Mouse (Mus musculus): Measurements from ENCODE around the gene Fam78a. TPM values are rescaled to one million over a fixed set of nuclear protein-coding genes. Genes with fewer than 3 reads are reported as not detected.

Gene Fam78a
- 10 to 100 TPM in 1 of 2 experiments, 1 to 10 TPM in 1; 9.5 to 20.5 TPM for total RNA-seq (2021)
- long read RNA-seq, experiment 1, full-length matches to known transcripts, result 3 of 10 reads
- long read RNA-seq, experiment 1, partial matches to known transcripts, result 1 of 10 reads
- long read RNA-seq, experiment 1, other reads (novel, unspliced or antisense), result 6 of 10 reads
- long read RNA-seq, experiment 2, full-length matches to known transcripts, result 1 of 17 reads
- long read RNA-seq, experiment 2, partial matches to known transcripts, result 5 of 17 reads
- long read RNA-seq, experiment 2, other reads (novel, unspliced or antisense), result 11 of 17 reads

DNA sequence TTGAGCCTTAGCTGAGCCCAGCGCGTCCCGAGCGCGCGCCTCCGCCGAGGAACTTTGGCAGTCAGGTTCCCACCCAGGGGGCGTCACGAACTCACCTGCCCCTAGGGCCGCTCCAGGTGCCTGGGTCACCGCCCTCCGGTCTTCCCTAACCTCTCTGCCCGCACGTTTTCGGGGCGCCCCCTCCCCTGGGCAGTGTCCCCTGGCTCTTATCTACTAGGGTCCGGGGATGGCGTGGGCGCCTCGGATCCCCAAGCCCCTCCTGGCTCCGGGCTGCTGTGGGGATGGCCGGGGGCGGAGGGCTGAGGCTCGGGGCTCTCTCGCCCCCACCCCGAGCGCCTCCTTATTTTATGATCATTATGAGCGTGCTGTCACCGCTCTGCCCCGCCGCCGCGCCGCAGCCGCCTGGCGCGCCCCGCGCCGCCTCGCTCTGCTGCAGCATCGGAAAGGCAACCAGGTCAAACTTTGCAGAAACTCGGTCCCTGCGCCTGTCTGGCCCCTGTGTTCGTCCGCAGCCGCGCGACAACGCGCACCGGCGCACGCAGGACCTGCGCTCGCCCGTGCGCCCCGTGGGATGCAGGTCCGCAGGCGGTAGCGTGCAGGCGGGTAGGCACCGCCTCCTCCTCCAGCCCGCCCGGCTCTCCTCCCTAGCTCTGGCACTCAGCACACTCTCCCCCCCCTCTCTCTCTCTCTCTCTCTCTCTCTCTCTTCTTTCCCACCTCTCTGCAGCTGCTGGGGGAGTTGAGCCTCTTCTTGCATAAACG lies at the start of gene Fam78a:
Gene Fam78a (minus strand): TSS at position 747 of the 761 bp plus-strand sequence.
- intact Hi-C loops (cut with DNase I; ENCODE audit: low total_unique reads), result no loop called here
- DNase-seq, result peak; percentile 38

DNA sequence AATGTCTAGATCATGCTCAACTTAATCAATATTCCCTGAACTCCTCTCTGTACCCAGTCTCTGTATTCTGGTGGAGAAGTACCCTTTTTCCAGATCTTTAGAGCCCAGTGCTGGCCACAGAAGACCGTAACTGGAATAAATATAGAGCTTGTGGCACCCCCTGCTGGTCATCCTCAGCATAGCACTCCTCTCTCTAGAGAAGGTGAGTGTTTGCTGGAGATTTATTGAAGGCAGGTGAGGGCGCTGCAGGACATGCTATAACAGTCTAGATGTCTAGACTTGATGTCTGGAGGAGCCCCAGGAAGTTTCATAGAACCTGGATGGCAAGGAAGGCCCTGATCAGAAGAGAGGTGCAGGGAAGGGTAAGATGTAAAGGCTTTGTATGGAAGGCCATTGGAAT lies 49.4 kb upstream of the Fam78a start:
- intact Hi-C loops (cut with DNase I; ENCODE audit: low total_unique reads), result loop anchor here (5.0 kb wide), 2 partner anchors 47 to 92 kb away; no protein-coding TSS in a partner anchor
- peak; percentile 83 for DNase-seq

DNA sequence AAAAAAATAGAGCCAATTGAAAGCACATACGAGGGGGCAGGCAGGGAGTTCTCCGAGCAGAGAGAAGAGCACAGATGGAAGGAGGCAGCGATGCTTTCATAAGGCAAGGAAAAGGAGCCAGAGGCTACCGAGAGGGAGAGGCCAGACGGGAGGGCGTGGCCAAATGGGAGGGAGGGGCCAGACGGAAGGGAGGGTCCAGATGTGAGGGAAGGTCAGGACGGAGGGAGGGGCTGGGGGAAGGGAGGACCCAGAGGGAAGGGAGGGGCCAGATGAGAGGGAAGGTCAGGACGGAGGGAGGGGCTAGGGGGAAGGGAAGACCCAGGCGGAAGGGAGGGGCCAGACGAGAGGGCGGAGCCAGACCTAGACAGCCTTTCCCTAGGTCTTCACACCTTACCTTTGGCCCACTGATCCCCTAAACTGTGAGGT lies 47.9 kb upstream of the Fam78a start:
- peak; percentile 76 for DNase-seq
- intact Hi-C loops (cut with DNase I; ENCODE audit: low total_unique reads), result loop anchor here (5.0 kb wide), 2 partner anchors 45 to 90 kb away; no protein-coding TSS in a partner anchor

DNA sequence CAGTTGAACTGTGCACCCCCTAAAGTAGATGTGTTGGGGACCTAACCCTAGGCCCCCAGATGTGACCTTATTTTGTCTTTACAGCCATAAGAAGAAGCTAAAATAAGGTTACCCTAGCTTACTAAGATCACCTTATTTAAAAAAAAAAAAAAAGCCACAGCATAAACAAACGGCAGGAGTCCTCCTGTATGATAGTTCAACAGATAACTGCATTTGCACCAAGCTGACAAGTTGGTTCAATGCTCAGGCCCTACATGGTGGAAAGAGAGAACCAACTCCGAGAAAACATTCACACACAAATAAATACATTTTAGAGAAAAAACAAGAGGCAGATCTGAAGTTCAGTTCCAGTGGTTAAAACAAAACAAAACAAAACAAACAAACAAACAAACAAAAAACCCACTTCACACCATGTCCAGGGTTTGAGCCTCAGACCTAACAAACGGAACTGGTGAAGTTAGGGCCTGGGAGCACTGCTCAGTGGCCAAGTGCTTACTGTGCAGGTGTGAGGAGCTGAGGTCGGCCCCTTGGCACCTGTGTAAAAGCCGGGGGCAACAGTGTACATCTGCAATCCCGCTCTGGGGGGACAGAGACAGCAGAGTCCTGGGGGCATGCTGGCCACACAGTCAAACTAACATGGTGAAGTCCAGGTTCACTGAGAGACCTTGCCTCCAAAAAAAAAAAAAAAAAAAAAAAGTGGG lies 47.4 kb upstream of the Fam78a start:
- no peak for DNase-seq
- intact Hi-C loops (cut with DNase I; ENCODE audit: low total_unique reads), result loop anchor here (5.0 kb wide), 2 partner anchors 45 to 90 kb away; no protein-coding TSS in a partner anchor

DNA sequence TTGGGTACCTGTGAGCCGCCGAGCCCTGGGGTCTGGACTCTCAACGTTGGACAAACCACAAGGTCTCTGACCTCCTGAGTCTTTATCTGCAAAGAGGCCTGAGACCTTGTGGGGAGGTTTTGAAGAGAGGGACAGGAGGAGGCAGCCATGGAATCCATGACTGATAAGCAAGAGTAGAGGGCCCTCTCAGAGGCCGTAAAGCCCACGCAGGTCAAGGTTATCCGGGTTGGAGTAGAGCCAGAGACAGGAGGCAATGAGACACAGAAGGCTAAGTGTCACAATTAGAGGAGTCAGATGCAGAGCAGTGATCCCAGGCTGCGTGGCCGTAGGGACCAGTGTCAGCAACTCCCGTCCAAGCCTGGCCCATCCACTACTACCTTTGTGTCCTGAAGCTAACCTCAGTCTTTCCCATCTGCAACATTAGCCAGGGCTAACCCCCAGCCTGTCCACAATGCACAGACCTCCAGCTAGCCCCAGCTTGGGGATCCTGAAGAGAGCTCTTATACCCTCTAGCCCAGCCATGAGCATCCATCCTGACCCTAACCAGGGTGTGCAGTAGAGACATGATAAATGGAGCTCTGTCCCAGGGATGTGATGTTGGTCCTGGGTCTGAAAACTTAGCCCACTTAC lies 46.7 kb upstream of the Fam78a start:
- intact Hi-C loops (cut with DNase I; ENCODE audit: low total_unique reads), result loop anchor here (5.0 kb wide), 2 partner anchors 44 to 89 kb away; no protein-coding TSS in a partner anchor
- DNase-seq, result no peak

DNA sequence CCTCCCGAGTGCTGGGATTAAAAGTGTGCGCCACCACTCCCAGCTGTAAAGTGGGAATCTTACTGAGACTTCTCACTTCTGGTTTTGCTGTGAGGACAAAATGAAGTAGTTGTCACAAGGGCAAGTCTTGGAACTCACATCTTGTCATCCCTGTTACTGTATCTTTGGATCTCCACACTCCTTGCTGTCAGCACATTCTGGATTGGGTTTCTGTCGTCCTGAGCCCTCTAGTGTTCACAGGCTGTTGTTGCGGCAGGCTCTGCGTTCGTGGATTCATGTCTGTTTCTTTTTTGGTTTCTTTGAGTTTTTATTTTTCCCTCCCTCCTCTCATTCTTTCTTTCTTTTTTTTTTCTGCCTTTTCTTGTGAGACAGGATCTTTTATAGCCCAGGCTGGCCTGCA lies 45.8 kb upstream of the Fam78a start:
- intact Hi-C loops (cut with DNase I; ENCODE audit: low total_unique reads), result loop anchor here (5.0 kb wide), 2 partner anchors 43 to 88 kb away; no protein-coding TSS in a partner anchor
- DNase-seq, result peak; percentile 59

DNA sequence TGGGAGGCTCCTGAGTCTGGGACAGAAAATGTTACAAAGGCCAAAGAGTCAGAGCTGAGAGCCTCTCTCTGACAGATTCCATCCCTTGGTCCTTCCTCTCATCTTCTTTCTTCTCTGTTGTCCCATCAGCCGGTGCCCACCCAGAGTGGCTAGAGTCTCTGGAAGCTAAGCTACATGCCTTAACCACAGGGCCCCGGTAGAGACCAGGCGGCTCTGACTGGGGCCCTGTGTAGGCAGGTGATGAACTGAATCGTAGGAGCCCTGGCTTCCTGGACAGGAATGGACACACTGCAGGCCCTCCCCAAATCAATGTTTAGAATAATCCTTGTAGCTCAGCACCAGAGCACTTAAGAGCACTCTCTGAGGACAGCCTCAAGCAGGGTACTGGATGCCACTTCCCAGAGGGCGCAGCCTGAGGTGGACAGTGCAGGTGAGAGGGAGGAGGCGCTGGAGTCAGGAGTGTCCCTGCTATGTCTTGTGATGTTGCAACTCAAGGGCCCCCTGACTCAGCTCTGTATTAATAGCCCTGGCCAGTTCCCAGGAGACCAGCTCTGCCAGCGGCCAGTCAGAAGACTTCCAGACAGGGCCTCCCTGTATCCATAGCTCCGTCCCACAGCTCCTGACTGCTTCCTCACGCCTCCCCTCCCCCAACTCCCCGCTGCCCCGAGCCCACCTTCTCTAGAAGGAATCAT lies 44.9 kb upstream of the Fam78a start:
- peak; percentile 78 for DNase-seq
- intact Hi-C loops (cut with DNase I; ENCODE audit: low total_unique reads), result loop anchor here (5.0 kb wide), 2 partner anchors 42 to 87 kb away; no protein-coding TSS in a partner anchor

DNA sequence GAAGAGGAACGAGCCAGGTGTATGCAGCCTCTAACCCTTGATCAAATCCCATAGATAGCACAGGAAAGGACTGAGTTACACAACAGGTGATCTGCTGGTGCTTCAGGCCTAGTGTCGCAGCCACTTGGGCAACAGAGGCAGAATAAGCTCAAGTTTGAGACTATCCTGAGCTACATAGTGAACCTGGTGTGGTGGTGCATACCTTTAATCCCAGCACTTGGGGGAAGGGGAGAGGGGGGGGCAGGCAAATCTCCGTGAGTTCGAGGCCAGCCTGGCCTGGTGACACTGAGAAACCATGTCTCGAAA lies 43.8 kb upstream of the Fam78a start:
- no peak for DNase-seq
- intact Hi-C loops (cut with DNase I; ENCODE audit: low total_unique reads), result no loop called here

DNA sequence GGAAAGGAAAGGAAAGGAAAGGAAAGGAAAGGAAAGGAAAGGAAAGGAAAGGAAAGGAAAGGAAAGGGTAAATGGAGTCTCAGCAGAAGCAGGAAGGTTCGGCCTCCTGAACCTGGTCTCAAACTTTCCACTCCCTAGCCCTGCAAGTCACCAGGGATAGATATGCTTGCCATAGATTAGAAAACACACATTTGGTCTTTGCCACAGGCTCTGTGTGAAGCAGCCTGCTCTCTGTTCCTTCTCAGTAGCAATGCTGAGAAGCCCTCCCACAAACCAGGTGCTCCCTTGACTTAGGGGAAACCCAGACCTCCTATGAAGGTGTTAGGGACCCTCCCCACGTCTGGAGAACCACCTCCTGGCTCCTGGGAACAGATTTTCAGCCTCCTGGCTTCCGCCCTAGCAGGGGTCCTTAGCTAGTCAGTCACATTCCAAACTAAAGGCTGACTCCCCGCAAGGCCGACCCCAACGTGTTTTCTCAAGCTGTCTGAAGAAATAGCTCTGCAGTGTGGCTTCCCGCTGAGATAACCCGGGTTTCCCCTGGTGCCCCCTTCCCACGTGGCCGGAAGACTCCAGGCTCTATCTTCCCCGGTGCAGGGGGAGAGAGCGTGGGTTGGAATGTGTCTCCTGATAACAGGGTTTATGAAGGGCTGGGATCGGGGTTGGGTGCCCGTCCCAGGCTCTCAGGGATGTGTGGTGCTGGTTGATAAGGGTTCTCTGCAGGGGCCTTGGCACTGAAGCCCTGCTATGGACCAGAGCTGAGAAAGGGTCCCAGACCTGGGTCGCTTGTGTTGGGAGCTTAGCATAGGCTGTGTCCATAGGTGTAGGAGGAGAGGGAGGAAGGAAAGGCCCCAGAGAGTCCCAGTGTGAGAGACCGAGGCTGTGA lies 43.2 kb upstream of the Fam78a start:
- DNase-seq, result no peak
- intact Hi-C loops (cut with DNase I; ENCODE audit: low total_unique reads), result no loop called here

DNA sequence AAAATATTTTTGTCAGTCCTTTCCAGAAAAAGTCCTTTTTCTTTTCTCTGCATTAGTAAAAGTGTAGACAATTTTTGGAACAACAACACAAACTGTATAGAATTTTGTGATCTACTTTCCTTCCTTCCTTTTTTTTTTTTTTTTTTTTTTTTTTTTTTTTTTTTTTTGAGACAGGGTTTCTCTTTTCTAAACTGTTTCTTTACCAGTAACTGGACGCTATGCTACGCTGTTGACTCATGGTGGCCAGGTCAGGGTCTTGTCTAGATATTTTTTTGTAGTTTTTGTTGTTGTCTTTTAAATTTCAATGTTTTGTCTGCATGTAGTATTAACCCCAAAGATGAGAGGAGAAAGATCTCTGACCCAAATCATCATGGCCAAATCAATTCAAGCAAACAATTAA lies 37.1 kb upstream of the Fam78a start:
- DNase-seq, result no peak
- intact Hi-C loops (cut with DNase I; ENCODE audit: low total_unique reads), result no loop called here

DNA sequence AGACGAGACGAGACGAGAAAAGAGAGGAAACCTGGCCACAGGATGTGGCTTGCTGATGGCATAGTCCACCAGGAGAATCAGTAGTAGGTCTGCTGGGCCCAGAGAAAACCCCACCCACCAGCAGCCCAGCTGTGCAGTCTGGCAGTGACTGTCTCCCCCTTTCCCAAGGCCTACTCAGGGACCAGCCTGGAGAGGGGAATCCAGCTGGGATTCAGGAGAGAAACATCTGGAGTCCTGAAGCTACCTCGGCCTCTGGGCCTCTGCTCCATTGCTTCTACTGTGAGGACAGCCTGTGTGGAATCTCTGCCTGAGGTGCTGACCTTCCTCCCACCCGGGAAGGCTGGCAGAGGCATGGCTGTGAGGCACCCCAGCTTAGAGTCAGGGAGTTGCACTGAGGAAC lies 36.5 kb upstream of the Fam78a start:
- peak; percentile 64 for DNase-seq

DNA sequence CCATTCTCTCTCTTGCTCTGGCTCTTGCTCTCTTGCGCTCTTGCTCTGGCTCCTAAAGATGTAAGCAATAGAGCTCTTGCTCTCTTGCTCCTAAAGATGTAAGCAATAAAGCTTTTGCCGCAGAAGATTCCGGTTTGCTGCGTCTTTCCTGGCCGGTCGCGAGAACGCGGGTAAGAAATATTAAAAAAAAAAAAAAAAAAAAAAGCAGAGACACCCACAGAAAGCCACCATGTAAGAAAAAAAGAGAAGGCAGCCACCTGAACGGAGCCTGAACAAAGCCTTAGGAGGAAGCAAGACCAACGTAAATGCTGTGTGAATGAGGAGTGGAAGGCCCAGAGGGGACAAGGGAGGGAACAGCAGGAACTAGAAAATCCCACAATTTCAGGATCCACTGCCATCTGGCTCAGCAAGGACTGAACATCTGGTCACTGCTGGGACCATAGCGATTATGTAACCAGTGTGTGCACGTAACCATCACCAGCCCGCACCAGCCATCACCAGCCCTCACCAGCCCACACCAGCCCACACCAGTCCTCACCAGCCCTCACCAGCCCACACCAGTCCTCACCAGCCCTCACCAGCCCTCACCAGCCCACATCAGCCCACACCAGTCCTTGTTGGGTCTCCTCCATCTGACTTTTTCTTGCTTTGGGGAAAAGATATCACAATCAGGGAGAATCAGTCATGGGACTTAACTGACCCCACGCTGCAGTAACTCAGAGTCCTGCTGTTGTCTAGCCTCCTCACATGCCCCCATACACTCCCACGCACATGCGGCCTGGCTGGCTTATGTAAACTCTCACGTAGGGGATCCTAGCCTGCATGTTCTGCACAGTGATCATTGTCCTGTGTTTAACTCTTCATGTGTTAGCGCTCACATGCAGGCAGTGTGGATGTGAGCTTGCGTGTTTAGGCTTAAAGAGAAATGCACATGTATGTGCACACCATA lies 35.4 kb upstream of the Fam78a start:
- intact Hi-C loops (cut with DNase I; ENCODE audit: low total_unique reads), result no loop called here
- peak; percentile 43 for DNase-seq

More for the DNA sequence above, 36.5 kb upstream of the Fam78a start:
- intact Hi-C loops (cut with DNase I; ENCODE audit: low total_unique reads), result no loop called here

DNA sequence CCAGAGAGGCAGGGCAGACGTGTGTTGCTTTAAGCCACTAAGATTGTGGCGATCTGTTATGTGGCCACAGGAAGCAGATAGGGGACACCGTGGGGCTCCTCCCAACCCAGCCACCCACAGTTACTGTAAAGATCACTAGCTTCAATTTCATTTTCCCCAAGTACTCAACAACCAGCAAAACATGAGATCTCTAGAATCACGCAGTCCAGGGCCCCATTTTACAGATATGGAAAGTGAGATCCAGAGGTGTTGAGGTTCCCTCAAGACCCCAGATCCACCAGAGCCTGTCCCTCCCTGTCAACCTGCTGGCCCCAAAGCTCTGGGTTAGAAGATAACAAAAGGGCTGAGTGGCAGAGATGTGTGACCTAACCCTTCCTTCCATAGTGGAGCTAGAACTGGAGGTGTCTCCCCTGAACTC lies 31.2 kb upstream of the Fam78a start:
- DNase-seq, result no peak
- intact Hi-C loops (cut with DNase I; ENCODE audit: low total_unique reads), result no loop called here

DNA sequence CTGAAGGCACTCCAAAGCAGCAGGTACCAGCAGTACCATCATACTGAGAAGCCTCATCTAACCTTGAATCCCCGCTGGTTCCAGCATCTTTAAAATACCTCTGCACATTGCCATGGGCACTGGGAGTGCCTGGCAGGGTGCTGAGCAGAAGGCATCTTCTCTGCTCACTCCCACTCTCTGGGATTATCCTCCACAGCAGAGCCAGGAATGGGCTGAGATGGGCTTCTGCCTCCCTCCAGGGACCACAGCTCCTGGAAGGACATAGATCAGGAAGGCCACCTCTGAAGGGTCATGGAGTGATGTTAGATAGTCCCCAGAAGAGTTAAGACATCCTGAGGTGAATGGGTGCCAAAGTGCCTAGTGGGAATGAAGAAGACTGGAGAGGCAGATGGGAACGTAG lies 27.9 kb upstream of the Fam78a start:
- no peak for DNase-seq
- intact Hi-C loops (cut with DNase I; ENCODE audit: low total_unique reads), result no loop called here

DNA sequence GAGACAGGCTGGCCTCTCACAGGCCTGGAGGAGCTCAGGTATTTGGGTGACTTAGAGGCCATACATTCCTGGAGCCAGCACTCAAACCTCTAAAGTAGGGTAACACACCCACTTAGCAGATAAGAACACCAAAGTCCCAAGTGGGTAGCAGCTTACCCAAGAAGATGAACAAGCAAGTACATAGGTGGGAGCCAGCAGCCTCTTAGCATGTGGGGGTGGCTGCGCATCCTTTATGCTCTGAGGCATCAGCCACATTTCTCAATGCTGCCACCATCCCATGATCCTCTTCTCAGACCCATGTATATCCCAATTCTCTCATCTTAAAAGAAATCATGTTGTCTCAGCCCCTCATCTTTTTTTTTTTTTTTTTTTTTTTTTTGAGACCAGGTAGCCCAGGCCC lies 26.6 kb upstream of the Fam78a start:
- intact Hi-C loops (cut with DNase I; ENCODE audit: low total_unique reads), result no loop called here

DNA sequence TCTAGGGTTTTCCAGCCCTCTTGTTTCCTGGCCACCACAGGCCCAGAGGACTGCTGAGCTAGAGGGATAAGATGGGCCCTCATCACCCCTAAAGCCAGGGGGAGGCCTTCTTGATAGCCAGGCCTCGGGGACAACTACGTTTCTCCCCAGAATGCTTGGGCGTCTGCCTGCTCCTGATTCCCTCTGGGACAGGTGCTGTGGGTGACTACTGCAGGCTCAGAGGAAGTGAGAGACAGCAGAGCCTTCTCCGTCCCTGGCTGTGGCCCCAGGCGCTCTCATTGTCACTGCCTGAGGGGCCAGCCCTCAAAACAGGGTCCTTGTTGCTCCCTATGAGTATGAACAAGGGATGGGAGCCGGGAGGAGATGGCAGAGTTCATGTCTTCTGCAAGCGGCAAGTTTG lies 21.3 kb upstream of the Fam78a start:
- intact Hi-C loops (cut with DNase I; ENCODE audit: low total_unique reads), result no loop called here
- DNase-seq, result no peak

More for the DNA sequence above, 26.6 kb upstream of the Fam78a start:
- no peak for DNase-seq

Data from gastrocnemius, postnatal 14 days (tissue).